Mouse (Mus musculus) left cerebral cortex, postnatal 25 days (tissue): ENCODE measurements around the gene Wnt10b. TPM values are rescaled to one million over a fixed set of nuclear protein-coding genes. Genes with fewer than 3 reads are reported as not detected.
A peak's percentile ranks its signal among the peaks of the same experiment; 100 is the strongest.
"Not testable (repeated sequence)": the region's sequence is repeated elsewhere in the genome, so short reads cannot be mapped to it uniquely, and the experiment has no call there.

ENCODE experiments used
- DNase-seq, 2 experiments: peaks; one replicate each; pipeline ENCODE4 v3.0.0; 2022; ENCODE audit warnings: low spot score in 2 of 2, mixed read lengths in 1 of 2
- intact Hi-C: fragments of 180-260 bp; cut with DNase I; formaldehyde crosslinking; loops from one replicate; pipeline ENCODE4 v1.15.1; 2025
- total RNA-seq, 2 experiments: library from RNA; stranded (reverse); gene quantifications; 2 replicates each; pipeline ENCODE4 v1.2.3; 2021

Gene Wnt10b
- under 1 TPM; 0.37 to 0.62 TPM for total RNA-seq

DNA sequence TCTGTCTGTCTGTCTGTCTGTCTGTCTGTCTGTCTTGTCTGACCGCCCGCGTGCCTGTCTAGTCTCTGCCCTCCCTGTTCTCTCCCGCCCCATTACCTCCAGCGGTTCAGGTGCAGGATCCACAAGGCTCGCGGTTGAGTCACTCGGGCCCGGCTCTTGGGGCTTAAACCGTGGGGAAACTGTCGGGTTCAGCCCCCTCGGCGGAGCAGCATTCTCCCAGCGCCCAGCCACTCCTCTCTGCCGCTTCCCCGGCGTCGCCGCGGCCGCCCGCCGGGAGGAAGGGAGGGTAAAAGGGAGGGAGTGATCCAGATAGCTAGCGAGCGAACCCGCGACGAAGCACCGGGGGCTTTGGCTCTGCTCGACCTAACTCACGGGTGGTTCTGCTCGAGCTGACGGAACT, at the start of gene Wnt10b:
TSS of gene Wnt10b (minus strand) at position 389 of the 400 bp plus-strand sequence.
- intact Hi-C loops = no loop called here
- no peak for DNase-seq

DNA sequence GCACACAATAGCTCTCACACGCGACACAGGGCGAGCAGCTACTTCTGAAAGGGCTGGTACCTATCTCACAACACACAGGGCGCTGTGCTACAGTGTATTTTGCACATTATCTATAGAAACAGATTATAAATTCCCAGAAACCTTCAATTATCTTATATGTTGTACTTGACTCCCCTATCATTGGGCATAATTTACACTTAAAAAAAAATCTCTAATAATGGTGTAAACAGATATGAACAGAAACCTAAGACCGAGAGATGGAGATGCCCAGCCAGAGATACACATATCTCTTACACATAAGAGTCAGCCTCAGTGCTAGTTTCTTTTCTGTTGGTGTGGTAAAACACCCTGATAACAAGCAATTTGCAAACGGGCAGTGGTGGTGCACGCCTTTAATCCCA, 49.7 kb upstream of the Wnt10b start:
- no peak for DNase-seq
- intact Hi-C loops = no loop called here

DNA sequence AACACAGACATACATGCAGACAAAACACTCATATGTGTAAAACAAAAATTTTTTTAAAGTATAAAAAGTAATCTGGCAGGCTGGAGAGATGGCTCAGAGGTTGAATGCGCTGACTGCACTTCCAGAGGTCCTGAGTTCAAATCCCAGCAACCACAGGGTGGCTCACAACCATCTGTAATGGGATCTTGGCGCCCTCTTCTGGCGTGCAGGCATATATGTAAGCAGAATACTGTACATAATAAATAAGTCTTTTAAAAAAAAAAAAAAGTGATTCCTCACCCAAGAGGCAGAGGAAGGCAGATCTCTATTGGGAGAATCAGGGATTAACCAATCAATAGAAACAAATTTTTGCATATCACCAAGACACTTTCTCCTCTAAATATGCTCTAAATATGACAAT, 45.5 kb upstream of the Wnt10b start:
- intact Hi-C loops = no loop called here
- DNase-seq = no peak

DNA sequence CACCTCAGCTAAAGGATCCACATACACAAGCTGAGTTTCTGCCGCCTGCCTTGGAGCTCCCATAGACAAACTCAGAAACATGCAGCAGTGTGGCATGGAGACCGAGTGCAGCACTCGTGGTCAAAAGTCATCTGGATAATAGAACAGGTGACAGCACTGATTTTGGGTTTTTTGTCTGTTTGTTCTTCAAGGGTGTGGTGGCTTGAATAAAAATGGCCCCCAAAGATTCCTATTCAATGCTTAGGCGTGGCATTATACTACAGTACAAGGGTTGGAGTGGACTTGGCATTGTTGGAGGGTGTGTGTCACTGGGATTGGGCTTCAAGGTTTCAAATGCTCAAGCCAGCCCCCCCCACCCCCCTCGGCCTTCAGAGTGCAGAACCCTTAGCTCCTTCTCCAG, 44.2 kb upstream of the Wnt10b start:
- DNase-seq = peak in 1 of 2 experiments; percentile 47
- intact Hi-C loops = no loop called here

DNA sequence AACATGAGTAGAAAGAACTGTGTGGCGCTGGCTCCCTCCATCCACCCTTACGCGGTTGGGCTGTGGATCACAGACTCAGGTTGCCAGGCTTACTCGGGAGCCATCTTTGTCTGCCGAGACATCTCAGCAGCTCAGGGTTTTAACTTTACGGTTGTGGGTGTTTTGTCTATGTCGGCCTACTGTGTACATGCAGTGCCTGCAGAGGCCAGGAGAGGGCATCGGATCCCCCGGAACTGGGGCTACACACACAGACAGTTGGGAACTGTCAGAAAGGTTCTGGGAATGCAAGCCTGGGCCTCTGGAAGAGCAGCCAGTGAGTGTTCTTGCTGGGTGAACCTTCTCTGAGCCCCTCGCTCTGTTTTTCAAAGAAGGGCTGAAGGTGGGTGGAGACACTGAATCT, 43.5 kb upstream of the Wnt10b start:
- peak in 1 of 2 experiments; percentile 48 for DNase-seq
- intact Hi-C loops = no loop called here

DNA sequence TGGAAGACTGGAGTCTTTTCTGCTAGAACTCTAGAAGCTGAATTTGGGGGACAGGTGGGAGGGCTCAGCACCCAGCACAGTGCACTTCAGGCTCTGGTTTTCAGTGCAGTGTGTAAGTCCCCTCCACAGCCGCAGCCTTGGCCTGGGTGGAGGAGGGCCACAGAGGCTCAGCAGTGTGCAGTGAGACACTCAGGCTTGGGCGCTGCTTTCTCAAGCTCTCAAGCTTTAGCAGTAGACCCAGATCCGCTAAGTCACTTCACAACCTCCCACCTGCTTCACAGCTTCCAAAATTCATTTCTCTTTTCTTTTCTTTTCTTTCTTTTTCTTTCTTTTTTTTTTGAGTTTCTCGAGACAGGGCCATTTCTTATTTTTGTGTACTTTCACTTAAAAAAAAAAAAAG, 43.0 kb upstream of the Wnt10b start:
- intact Hi-C loops = no loop called here
- DNase-seq = peak in 1 of 2 experiments; percentile 42

DNA sequence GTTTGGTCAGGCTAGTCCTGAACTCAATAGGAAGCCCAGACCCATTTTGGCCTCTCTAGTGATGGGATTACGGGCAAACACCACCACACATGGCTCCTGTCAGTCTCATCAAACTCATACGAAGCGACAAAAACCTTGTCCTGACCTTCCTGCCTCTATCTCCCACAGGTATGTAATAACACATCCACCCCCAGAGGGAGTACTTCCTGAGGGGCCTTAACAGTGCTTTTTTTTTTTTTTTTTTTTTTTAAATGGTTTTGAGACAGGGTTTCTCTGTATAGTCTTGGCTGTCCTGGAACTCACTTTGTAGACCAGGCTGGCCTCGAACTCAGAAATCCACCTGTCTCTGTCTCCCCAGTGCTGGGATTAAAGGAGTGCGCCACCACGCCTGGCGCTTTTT, 40.2 kb upstream of the Wnt10b start:
- intact Hi-C loops = no loop called here
- no peak for DNase-seq

DNA sequence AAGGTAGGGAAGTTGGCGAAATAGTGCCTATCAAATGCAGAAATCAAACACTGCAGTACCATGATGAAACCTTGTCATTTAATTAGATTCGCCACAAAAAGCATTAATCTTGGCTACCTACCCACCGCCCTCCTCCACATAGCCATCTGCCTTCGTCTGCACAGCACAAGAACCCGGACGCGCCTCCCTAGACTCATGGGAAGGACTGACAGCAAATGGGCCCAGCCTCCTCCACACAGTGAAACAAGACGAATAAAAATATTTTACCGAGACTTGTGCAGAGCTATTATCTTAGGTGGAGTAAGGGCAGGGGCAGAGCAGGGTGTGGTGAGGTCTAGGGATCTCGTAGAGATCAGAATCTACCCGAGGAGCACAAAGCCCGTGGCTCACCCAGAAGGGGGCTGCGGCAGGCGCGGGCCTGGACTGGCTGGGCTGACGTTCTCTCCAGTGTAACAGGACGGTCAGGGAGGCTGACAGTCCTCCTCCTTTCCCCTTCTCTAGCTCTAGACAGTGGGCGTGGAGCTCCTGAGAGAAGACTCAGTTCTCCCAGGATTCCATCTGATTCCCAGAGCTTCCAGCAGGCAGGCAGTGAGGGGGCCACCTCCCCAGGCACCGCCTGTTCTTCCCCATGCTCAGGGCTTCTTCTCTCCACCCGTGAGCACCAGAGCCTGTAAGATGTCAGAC, 34.9 kb upstream of the Wnt10b start:
- peak; percentile 77 to 93 for DNase-seq

DNA sequence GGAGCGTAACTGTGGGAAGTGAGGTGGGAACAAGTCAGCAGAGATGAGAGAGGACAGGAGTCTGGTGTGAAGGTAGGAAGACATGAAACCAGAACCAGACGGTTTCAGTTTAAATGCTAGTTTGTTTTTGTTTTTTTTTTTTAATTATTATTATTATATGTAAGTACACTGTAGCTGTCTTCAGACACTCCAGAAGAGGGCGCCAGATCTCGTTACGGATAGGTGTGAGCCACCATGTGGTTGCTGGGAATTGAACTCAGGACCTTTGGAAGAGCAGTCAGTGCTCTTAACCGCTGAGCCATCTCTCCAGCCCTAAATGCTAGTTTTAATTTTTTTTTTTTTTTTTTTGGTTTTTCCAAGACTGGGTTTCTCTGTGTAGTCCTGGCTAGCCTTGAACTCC, 32.3 kb upstream of the Wnt10b start:
- intact Hi-C loops, DNase-seq: not testable (repeated sequence)

More for the DNA sequence above, 34.9 kb upstream of the Wnt10b start:
- intact Hi-C loops = no loop called here

DNA sequence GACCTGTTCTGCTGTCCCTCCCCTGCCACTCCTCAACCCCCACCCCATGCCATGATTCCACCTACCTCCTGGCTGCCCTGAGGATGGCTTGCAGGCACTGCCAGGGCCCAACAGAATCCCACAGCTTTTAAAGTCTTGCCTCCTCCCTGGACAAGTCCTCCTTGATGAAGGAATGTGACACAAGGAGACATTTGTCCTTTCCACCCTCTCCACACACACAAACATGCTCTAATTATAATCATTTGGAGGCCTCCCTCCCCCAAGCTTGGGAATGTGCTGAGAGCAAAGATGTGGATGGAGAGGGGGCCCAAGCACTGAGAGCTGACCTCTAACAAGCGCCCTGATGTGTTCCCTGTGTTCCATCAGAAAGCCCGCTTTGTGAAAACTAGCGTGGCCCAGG, 31.4 kb upstream of the Wnt10b start, which contains the start of gene Ddn:
TSS of gene Ddn (minus strand) at position 101 of the 400 bp plus-strand sequence.
- intact Hi-C loops = loop anchor here (5.0 kb wide), 1 partner anchor 413 kb away; the partner anchor contains the start of gene Kcnh3
- DNase-seq = no peak

DNA sequence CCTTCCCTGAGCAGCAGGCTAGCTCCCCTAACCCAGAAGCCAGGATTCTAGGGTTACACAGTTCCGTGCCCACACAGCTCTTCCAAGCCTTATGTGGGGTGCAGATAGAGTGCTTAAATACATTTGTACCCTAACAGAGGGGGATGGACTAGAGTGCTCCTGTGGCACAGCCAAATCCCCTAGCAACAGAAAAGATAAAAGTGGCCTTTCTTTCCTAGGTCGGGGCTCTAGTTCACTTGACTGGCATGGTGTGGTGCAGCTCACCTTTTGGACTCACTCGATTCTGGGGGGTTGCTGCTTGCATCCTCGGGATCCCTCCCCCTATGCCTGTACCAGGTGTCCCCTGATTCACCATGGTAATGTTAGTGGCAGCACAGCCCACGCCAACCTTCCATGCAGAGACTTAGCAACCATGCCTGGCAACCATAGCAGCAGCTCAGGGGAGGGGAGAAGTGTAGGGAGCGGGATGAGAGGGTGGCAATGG, 30.7 kb upstream of the Wnt10b start:
- intact Hi-C loops = loop anchor here (5.0 kb wide), 1 partner anchor 414 kb away; the partner anchor contains the start of gene Kcnh3
- DNase-seq = peak; percentile 87 to 97

DNA sequence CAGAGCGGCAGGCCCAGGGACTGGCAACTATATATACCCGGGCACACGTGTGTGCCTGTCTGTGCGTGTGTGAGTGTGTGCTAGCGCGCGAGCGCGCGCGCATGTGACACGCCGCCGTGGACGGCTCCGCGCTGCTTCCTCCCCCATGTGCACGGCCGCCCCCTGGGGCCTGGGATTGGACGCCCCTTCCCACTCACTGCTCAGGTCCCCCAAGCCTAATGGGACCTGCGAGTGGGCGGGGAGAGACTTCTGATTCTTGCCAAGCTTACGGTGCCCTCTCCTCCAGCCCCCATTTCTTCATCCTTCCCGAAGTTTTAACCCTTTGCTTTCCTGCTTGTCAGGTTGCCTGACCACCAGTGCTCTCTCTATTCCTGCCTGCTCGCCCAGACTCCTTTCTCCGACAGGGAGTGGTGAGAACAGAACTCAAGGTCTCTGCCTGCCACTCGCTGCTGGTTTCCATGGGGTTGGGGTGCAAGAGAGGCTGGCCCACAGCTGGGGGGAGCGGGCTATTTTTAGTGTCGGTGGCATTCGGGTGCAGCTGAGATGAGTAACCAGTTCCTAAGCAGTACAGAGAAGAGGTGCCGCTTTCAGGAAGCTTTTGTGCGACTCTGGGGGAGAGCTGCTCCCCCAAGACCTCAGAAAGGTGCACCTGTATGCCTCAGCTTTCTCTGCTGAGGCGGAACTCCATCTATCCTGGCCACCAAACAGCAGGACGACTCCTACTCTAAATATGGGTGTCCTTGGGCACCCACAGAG, 30.1 kb upstream of the Wnt10b start:
- DNase-seq = peak; percentile 86 to 90
- intact Hi-C loops = loop anchor here (5.0 kb wide), 1 partner anchor 414 kb away; the partner anchor contains the start of gene Kcnh3

DNA sequence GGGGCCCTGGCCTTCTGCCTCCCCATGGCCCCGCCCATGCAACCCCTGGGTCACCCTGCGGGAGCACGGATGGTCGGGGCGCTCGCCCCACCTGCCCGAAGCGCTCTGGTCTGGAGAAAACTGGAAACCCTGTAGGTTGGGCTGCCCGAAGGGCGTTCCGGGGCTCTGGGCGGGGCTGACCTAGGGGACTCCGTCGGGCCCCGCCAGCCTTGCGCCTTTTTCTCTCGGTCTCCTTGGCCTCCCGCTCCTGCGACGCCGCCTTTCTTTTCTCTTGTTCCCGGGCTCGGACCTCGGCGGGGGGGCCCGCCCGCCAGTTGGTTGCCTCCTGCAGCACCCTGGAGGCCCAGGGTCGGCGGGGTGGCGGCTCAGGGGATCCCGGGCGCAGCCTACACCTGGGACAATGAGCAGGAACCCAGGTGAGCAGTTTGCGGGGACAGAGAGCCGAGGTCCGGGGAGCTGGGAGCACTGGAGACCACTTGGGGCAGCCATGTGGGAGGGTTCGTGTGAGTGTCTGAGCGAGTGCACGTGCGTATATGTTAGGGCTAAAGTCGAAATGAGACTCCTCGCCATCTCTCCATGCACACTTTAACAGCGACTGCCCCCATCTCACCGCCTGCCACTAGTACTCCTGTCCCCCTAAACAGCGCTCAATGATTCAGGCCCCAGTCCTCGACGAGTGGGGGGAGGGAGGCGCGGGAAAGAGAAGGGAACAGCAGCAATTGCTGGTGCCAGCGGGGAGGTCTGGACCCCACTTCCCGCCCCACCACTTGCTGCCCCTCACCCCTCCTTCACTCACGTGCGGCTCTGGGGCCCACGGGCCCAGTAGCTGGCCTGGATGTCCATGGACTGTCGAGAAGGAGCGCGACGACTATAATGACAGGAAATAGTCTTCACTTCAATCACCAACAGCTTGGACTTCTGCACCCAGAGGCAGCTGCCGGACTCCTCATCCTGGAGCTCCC, 29.1 kb upstream of the Wnt10b start:
- intact Hi-C loops = loop anchor here (5.0 kb wide), 1 partner anchor 415 kb away; the partner anchor contains the start of gene Kcnh3
- peak in 1 of 2 experiments; percentile 45 for DNase-seq

DNA sequence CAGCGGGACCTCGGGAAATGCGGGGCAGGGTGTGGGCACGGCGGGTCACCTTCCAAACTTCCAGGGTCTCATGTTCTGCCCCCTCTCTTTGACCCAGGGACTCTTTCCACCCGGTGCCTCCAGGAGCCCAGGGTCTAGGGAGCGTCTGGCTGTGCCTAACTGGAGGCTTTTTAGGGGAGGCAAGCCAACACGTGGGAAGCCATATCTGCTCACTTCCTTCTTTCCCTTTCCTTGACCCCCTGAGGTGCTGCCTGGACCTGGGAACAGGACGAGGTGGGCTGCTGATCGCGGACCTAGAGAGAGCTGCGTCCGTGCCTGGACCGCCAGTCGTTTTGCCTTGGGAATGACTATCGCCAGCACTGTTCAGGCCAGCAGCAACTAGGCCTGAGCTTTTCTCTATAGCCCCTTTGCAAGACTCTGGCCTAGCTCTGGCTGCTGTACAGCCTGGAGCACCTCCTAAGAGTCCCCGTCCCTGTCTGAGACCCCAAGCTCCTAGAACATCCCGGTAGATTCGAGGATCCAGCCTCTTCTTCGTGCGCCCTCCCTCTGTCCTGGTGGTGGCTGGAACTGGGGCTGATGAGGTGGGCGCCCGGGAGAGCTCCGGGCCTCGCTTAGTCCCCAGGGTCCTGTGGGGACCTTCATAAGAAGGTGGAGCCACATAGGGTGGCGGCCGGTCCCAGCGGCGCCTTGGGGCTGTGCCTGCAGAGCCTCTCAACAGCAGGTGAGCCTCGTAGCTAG, 28.3 kb upstream of the Wnt10b start:
- DNase-seq = no peak
- intact Hi-C loops = loop anchor here (5.0 kb wide), 1 partner anchor 416 kb away; the partner anchor contains the start of gene Kcnh3

DNA sequence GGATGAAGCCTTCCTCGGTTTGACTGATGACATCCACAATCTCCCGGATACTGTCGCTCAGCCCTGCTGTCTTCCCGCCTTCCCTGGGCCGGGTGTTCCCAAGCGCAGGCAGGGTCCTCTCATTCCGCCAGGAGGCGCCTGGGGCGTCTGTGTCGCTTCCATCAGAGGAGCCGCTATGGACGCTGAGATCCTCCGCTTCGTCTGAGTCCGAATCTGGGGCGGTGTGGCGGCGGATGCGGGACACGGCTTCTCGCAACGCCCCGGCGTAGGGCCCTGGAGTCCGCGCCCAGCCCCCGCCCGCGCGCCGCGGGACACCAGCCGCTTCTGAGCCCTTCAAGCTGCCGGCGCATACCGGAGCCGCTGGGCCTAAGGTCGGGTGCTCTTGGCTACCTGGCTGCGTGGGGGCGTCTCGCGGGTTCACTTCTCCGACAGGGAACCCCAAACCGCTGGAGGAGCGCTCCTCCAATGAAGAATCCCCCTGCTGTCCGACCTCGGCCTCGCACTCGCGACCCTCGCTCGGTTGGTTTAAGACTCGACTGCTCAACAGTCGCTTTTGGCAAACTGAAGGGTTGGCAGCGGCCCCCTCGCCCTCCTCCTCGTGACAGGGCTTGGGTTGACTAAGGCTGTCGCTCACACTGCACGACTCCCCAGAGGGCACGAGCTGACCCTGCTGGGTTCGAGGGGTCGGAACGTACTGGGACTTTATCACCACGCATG, 27.5 kb upstream of the Wnt10b start:
- intact Hi-C loops = loop anchor here (1.0 to 5.0 kb wide), 2 partner anchors 25 to 417 kb away; partner anchors contain the start of gene Kcnh3
- peak; percentile 79 to 85 for DNase-seq

DNA sequence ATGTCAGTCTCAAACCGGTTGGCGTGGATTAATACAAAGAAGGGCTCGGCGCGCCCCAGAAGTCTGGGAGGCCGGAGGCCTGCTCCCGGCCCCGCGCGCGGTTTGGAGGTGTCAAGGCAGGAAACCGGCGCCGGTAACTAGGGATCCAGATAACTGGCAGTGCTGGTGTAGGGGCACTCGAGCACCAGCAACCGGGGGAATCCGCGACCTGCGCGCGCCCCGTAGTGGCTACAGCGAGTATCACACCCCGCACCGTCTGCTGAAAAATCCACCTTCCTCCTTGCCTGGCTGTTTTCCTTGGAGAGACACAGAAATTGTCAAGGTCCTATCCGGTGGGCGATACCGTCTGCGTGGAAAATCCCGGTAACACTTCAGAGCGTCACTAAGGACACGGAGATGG, 26.1 kb upstream of the Wnt10b start:
- DNase-seq = peak; percentile 90 to 95
- intact Hi-C loops = loop anchor here (5.0 kb wide), 1 partner anchor 142 kb away; the partner anchor contains the start of gene Ddx23

DNA sequence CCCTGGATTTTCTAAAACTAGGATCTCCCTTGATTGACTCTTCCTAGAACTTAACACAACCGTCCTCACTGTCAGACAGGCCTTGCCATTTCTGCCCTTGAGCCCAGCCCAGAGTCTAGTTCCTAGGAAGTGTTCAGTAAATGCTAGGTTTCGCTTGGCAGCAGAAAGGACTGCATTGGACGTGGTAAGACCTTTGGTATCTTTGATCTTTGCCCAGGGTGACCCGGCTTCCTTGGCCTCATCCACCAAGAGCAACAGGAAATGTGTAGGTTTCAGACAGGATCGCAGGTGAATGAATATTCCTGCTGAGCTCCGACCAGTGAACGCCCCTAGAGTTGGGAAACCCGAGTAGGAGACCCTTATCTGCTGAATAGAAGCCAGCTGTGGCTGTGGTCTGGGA, 25.0 kb upstream of the Wnt10b start:
- intact Hi-C loops = loop anchor here (5.0 kb wide), 1 partner anchor 141 kb away; the partner anchor contains the start of gene Ddx23
- no peak for DNase-seq

DNA sequence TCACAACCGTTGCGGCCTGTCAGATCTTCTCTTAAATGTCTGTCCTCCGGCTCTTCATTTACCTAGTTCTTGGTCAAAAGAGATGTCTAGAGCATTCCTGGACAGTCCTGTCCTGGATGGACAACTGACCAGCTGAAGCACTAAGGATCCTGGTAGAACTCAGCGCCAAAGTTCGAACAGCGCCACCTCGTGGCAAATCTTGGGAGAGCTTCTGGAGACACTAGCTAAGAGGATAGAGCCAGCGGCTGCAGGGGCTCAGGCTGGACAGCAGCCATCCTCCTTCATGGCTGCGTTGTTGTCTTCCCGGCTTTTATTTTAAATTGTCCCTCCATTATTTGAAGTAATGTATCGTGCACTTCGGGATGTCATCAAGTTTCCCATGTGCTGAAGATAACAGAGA, 21.4 kb upstream of the Wnt10b start:
- intact Hi-C loops = loop anchor here (10.0 kb wide), 1 partner anchor 225 kb away; the partner anchor contains the start of genes 4930415O20Rik and Ccnt1
- peak; percentile 74 to 77 for DNase-seq
